Mouse (Mus musculus): ENCODE measurements around the gene Spata18.

DNA sequence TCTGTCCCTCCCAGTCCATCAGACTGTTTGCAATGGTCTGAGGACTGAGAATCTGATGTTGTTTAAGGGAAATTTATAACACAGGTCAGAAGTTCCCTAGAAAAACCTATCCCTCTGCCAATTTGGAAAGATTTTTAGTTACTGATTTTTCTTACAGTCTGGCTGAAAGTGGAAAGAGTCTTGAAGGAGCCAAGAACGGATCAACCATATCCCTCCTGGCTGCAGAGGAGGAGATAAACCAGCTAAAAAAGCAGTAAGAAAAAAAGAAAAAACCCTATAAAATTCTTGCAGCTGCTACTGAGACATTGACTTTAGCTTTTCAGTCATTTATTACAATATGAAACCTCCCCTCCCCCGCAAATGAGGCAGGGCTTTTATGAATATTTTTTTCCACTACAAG is 15.5 kb downstream of the Spata18 start:
- TF ChIP-seq CTCF (IDR thresholded peaks at IDR 0.05; ENCODE audit: low read depth) = no peak
- no peak for TF ChIP-seq EP300 (IDR thresholded peaks at IDR 0.05; ENCODE audit: low read depth)
